Mouse (Mus musculus) heart, postnatal 25 days (tissue): Measurements from ENCODE around the gene Tnni1. TPM values are rescaled to one million over a fixed set of nuclear protein-coding genes. Genes with fewer than 3 reads are reported as not detected.
A peak's percentile ranks its signal among the peaks of the same experiment; 100 is the strongest.

Experiments
- DNase-seq: peaks from one replicate; pipeline ENCODE4 v3.0.0; 2022; ENCODE audit warnings: low spot score
- intact Hi-C: fragments of 180-260 bp; cut with DNase I; formaldehyde crosslinking; loops from one replicate; pipeline ENCODE4 v1.15.1; 2025
- total RNA-seq, 2 experiments: library from RNA; stranded (reverse); gene quantifications; 2 replicates each; pipeline ENCODE4 v1.2.3; 2021

Gene Tnni1
- total RNA-seq, 2 experiments from 2014 or later = 2.0 to 2.3 TPM

- intact Hi-C loops = no loop called here
- DNase-seq = no peak
Observed at GRCm38 (mm10) chr1:135834206-135834859, 55.1 kb downstream of the Tnni1 start.

- intact Hi-C loops = no loop called here
- no peak for DNase-seq
Observed at GRCm38 (mm10) chr1:135834983-135835382, 55.7 kb downstream of the Tnni1 start.

- intact Hi-C loops = no loop called here
- peak; percentile 46 for DNase-seq
Observed at GRCm38 (mm10) chr1:135835716-135836483, 56.7 kb downstream of the Tnni1 start, which contains the start of gene Tnnt2. Gene Tnnt2, plus strand, starts transcription at chr1:135836354.

- intact Hi-C loops = no loop called here
- DNase-seq = no peak
Observed at GRCm38 (mm10) chr1:135838626-135839025, 59.4 kb downstream of the Tnni1 start.

DNA sequence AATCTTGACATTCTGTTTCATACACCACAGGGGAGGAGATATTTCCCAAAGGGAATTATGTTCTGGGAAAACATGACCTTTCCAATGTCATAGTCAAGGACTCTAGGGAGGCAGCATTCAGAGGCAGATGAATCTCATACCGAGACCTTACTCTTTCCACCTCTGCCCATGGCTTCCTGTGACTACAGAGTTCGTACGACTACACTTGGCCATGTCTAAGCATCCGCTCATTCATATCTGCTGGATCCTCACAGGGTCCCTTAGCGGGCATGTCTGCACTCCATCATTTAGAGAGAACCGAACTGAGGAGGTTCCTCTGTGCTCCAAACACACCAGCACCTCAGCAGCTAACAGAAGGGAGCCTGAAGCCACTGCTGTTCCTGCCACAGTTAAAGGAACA is 59.8 kb downstream of the Tnni1 start:
- intact Hi-C loops = no loop called here
- no peak for DNase-seq

GRCm38 (mm10) chr1:135840675-135841395 is 61.6 kb downstream of the Tnni1 start:
- DNase-seq = no peak
- intact Hi-C loops = no loop called here

- intact Hi-C loops = no loop called here
- no peak for DNase-seq
Observed at GRCm38 (mm10) chr1:135843519-135844262, 64.5 kb downstream of the Tnni1 start.

DNA sequence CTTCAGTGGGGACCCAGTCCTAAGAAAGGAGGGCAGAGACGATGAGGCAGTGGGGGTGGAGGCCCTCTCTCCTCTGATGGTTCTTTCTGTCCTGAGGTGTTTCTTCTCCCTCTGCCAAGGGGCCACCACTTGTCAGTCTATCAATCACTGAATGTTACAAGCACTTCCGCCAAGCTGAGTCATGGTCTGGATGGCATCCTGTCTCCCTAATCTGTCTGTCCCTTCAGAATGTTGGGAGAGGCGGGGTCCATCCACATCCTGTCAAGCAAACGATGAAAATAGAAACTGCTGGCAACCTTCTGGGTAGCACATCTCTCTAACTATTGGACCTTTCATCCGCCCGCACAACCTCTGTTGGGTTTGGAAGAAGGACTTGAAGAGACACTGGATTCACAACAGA is 65.2 kb downstream of the Tnni1 start:
- no peak for DNase-seq
- intact Hi-C loops = no loop called here

DNA sequence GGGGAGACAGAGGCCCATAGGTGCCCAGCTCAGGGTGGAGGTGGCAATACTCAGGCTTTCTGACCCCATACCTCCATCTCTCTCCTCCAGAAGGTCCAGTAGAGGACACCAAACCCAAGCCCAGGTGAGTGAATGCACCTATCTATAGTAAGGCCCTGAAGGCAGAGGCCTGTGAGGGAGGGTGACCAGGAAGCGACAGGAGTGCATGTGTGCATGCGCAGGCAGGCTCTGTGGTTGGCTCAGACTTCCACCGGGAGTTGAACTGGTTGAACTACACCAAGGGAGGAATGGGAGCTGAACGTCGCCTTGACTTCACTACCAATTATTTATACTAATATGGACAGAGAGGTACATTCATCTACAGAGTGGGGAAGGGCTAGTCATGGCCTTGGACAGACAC is 67.4 kb downstream of the Tnni1 start:
- DNase-seq = no peak
- intact Hi-C loops = no loop called here

DNA sequence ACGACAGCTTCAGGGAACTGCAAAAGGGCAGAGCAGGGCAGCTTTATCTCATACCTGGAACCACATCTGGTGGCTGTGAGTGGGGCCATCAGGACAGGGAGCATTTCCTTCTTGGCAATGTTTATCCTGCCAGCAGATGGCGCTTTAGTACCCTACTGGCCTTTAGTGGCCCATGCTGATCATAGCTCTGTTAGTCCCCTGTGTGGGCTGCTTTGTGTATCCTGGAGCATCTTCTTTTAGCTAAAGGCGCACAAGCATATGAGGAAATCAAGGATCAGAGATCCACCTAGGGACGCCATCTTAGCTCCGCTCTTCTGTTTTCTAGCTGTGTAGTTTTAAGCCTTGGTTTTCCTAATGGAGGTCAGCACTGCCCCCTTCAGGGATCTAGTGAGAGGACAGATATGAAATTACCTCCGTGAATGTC is 67.9 kb downstream of the Tnni1 start:
- DNase-seq = no peak
- intact Hi-C loops = no loop called here

GRCm38 (mm10) chr1:135847611-135848351 is 68.5 kb downstream of the Tnni1 start:
- intact Hi-C loops = no loop called here
- no peak for DNase-seq

GRCm38 (mm10) chr1:135850722-135851512 is 71.7 kb downstream of the Tnni1 start:
- intact Hi-C loops = no loop called here
- no peak for DNase-seq

DNA sequence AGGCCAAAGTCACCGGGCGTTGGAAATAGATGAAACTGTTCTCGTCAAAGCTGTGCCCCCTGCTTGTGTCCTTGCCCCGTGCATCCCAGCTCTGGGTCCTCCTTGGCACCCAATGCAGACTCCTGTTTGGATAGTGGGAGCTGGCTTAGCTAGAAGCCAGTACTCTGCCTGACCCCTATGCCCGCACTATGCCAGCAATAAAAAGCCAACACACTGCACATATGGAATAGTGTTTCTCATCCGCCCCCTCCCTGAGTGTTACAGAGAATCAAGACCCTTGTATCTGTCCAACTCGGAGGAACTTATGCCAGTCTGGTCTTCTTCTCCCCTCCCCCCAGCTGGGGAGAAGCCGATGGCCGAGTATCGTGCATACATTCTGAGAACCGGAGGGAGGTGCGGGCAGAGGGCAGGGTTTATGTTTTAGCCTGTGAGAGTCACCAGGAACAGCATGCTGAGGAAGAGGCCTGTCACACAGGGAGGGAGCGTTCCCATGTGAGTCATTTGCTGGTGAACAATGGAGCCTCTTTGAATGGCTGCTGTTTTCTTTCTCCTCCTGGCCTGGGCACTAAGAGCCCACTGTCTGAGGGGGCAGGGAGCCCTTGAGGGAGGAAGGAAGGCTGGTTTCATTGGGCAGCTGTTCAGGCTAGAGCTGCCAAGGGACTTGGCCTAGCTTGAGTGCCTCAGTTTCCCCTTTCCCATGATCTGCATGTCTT is 73.0 kb downstream of the Tnni1 start:
- intact Hi-C loops = no loop called here

DNA sequence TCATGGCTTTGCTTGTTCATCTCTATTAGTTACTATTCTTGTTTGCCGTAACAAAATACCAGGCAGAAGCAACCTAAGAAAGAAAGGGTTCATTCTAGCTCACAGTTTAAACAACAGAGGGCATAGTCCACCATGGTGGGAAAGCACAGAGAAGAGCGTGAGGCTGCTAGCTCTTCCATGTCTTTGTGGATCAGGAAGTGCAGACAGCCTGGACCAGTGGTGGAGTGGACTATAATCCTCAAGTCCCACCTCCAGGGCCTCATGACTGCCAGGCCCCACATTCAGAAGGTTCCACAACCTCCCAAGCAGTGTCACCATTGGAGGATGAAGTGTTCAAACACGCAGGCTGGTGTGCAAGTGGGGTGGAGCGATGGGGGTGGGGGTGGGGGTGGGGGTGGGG is 74.0 kb downstream of the Tnni1 start:
- DNase-seq = no peak
- intact Hi-C loops = no loop called here

More for the DNA sequence above, 73.0 kb downstream of the Tnni1 start:
- no peak for DNase-seq

GRCm38 (mm10) chr1:135854591-135855343 is 75.5 kb downstream of the Tnni1 start:
- intact Hi-C loops = no loop called here
- DNase-seq = no peak

- no peak for DNase-seq
- intact Hi-C loops = no loop called here
Observed at GRCm38 (mm10) chr1:135855344-135855687, 76.1 kb downstream of the Tnni1 start.

GRCm38 (mm10) chr1:135856070-135856469 is 76.8 kb downstream of the Tnni1 start:
- DNase-seq = no peak
- intact Hi-C loops = no loop called here
